Mouse (Mus musculus) ovary, adult 18-20 months (tissue): Measurements from ENCODE around the gene Tomm34.
"Not testable (repeated sequence)": the region's sequence is repeated elsewhere in the genome, so short reads cannot be mapped to it uniquely, and the experiment has no call there.

Experiments
- DNase-seq: peaks from one replicate; pipeline ENCODE4 v3.0.0; 2022; ENCODE audit warnings: low spot score, mixed read lengths

Tomm34 gene

GRCm38 (mm10) chr2:164076874-164077425 is 6.0 kb upstream of the Tomm34 start:
- DNase-seq, result no peak

- no peak for DNase-seq
Measured at GRCm38 (mm10) chr2:164075088-164075487, 4.1 kb upstream of the Tomm34 start.

GRCm38 (mm10) chr2:164073918-164074578 is 3.1 kb upstream of the Tomm34 start:
- DNase-seq, result peak; percentile 94

GRCm38 (mm10) chr2:164073120-164073519 is 2.2 kb upstream of the Tomm34 start:
- no peak for DNase-seq

GRCm38 (mm10) chr2:164072109-164072508 is 1.1 kb upstream of the Tomm34 start:
- DNase-seq, result no peak

- not testable (repeated sequence) for DNase-seq
Measured at GRCm38 (mm10) chr2:164071437-164071820, 460 bp upstream of the Tomm34 start.

- no peak for DNase-seq
Measured at GRCm38 (mm10) chr2:164070142-164070764, 716 bp downstream of the Tomm34 start, which contains the start of gene Stk4. Stk4 (plus strand) TSS chr2:164070322.

GRCm38 (mm10) chr2:164059634-164060235 is 11.2 kb downstream of the Tomm34 start:
- DNase-seq, result no peak

GRCm38 (mm10) chr2:164054671-164055070 is 16.3 kb downstream of the Tomm34 start:
- DNase-seq, result no peak

GRCm38 (mm10) chr2:164053767-164054166 is 17.2 kb downstream of the Tomm34 start:
- peak; percentile 32 for DNase-seq

- no peak for DNase-seq
Measured at GRCm38 (mm10) chr2:164047197-164047690, 23.7 kb downstream of the Tomm34 start.

- DNase-seq, result no peak
Measured at GRCm38 (mm10) chr2:164041523-164041922, 29.4 kb downstream of the Tomm34 start.

GRCm38 (mm10) chr2:164040949-164041348 is 30.0 kb downstream of the Tomm34 start:
- DNase-seq, result no peak

GRCm38 (mm10) chr2:164038407-164039028 is 32.5 kb downstream of the Tomm34 start:
- DNase-seq, result no peak

GRCm38 (mm10) chr2:164036520-164037019 is 34.4 kb downstream of the Tomm34 start:
- DNase-seq, result no peak

GRCm38 (mm10) chr2:164032973-164033372 is 38.0 kb downstream of the Tomm34 start:
- no peak for DNase-seq

- no peak for DNase-seq
Measured at GRCm38 (mm10) chr2:164031147-164031546, 39.8 kb downstream of the Tomm34 start.

- no peak for DNase-seq
Measured at GRCm38 (mm10) chr2:164025150-164025549, 45.8 kb downstream of the Tomm34 start, which contains the start of gene Pabpc1l. Pabpc1l (plus strand) TSS chr2:164025450.

GRCm38 (mm10) chr2:164022104-164022503 is 48.9 kb downstream of the Tomm34 start:
- no peak for DNase-seq

- no peak for DNase-seq
Measured at GRCm38 (mm10) chr2:164019943-164020342, 51.0 kb downstream of the Tomm34 start.

- DNase-seq, result no peak
Measured at GRCm38 (mm10) chr2:164018910-164019309, 52.1 kb downstream of the Tomm34 start.

- no peak for DNase-seq
Measured at GRCm38 (mm10) chr2:164015304-164015703, 55.7 kb downstream of the Tomm34 start.
